Mouse (Mus musculus) adrenal gland, adult 2 months (tissue): Measurements from ENCODE around the gene Slc39a11. TPM values are rescaled to one million over a fixed set of nuclear protein-coding genes. Genes with fewer than 3 reads are reported as not detected.

ENCODE experiments used
- DNase-seq: peaks from one replicate; pipeline ENCODE4 v3.0.0; 2021
- polyA plus RNA-seq: library from polyadenylated mRNA; depleted of rRNA; stranded (reverse); fragments of >200 nt; gene quantifications from 2 replicates; pipeline ENCODE4 v1.2.3, GENCODE M21; 2012
- total RNA-seq, 2 experiments: library from RNA; stranded (reverse); gene quantifications; 2 replicates each; pipeline ENCODE4 v1.2.3; 2021

Slc39a11 gene
- total and polyA plus RNA-seq, 3 experiments: 22.9 to 34.4 (median 31.5) TPM

GRCm38 (mm10) chr11:113458582-113459210 lies 191.2 kb downstream of the Slc39a11 start:
- DNase-seq: no peak

GRCm38 (mm10) chr11:113452861-113453568 lies 196.9 kb downstream of the Slc39a11 start:
- DNase-seq: no peak

- DNase-seq: peak; percentile 18
These were observed 198.6 kb downstream of the Slc39a11 start for GRCm38 (mm10) chr11:113451301-113451700.

- no peak for DNase-seq
These were observed 199.2 kb downstream of the Slc39a11 start for GRCm38 (mm10) chr11:113450665-113451064.

- DNase-seq: no peak
These were observed 199.9 kb downstream of the Slc39a11 start for GRCm38 (mm10) chr11:113450028-113450427.

GRCm38 (mm10) chr11:113442036-113442435 lies 207.8 kb downstream of the Slc39a11 start:
- no peak for DNase-seq

- DNase-seq: no peak
These were observed 210.4 kb downstream of the Slc39a11 start for GRCm38 (mm10) chr11:113439328-113440030.

- no peak for DNase-seq
These were observed 211.0 kb downstream of the Slc39a11 start for GRCm38 (mm10) chr11:113438915-113439314.

GRCm38 (mm10) chr11:113437357-113437756 lies 212.5 kb downstream of the Slc39a11 start:
- no peak for DNase-seq

GRCm38 (mm10) chr11:113436299-113436698 lies 213.6 kb downstream of the Slc39a11 start:
- DNase-seq: no peak

- DNase-seq: no peak
These were observed 214.2 kb downstream of the Slc39a11 start for GRCm38 (mm10) chr11:113435696-113436095.

GRCm38 (mm10) chr11:113431161-113431560 lies 218.7 kb downstream of the Slc39a11 start:
- no peak for DNase-seq

GRCm38 (mm10) chr11:113425882-113426281 lies 224.0 kb downstream of the Slc39a11 start:
- DNase-seq: no peak

GRCm38 (mm10) chr11:113425454-113425853 lies 224.4 kb downstream of the Slc39a11 start:
- no peak for DNase-seq

- DNase-seq: no peak
These were observed 225.1 kb downstream of the Slc39a11 start for GRCm38 (mm10) chr11:113424765-113425164.

GRCm38 (mm10) chr11:113422598-113422997 lies 227.3 kb downstream of the Slc39a11 start:
- no peak for DNase-seq

GRCm38 (mm10) chr11:113418921-113419655 lies 230.8 kb downstream of the Slc39a11 start:
- no peak for DNase-seq

GRCm38 (mm10) chr11:113417948-113418347 lies 231.9 kb downstream of the Slc39a11 start:
- DNase-seq: no peak

GRCm38 (mm10) chr11:113412545-113412944 lies 237.3 kb downstream of the Slc39a11 start:
- no peak for DNase-seq

GRCm38 (mm10) chr11:113411798-113412197 lies 238.1 kb downstream of the Slc39a11 start:
- DNase-seq: no peak

- no peak for DNase-seq
These were observed 240.8 kb downstream of the Slc39a11 start for GRCm38 (mm10) chr11:113409121-113409520.

GRCm38 (mm10) chr11:113407474-113407873 lies 242.4 kb downstream of the Slc39a11 start:
- no peak for DNase-seq
